Mouse (Mus musculus) forebrain, embryonic 15.5 days (tissue): ENCODE results near the gene Sugp2. TPM values are rescaled to one million over a fixed set of nuclear protein-coding genes. Genes with fewer than 3 reads are reported as not detected.

ENCODE experiments used
- ATAC-seq: fragments of 200-750 bp; cut with Nextera tagmentation; replicated peaks from 2 replicates; pipeline ENCODE4 v1.8.0; 2017; ENCODE audit warnings: mild to moderate bottlenecking, moderate TSS enrichment, moderate library complexity
- H3K27ac ChIP-seq: fragments of 300-500 bp; sonication (generic); replicated peaks from 2 replicates; pipeline ENCODE4 v1.5.1; 2015; ENCODE audit warnings: mild to moderate bottlenecking, inconsistent platforms
- H3K27me3 ChIP-seq: fragments of 300-500 bp; sonication (generic); 2 replicates; pipeline ENCODE4 v1.6.1; 2015; ENCODE audit warnings: inconsistent platforms
- H3K36me3 ChIP-seq: fragments of 300-500 bp; sonication (generic); 2 replicates; pipeline ENCODE4 v1.6.1; 2015; ENCODE audit warnings: mild to moderate bottlenecking, inconsistent platforms
- H3K4me1 ChIP-seq: fragments of 300-500 bp; sonication (generic); 2 replicates; pipeline ENCODE4 v1.6.1; 2015; ENCODE audit warnings: inconsistent platforms
- H3K4me2 ChIP-seq: fragments of 300-500 bp; sonication (generic); replicated peaks from 2 replicates; pipeline ENCODE4 v1.6.1; 2015; ENCODE audit warnings: mild to moderate bottlenecking, inconsistent platforms
- H3K4me3 ChIP-seq: fragments of 300-500 bp; sonication (generic); 2 replicates; pipeline ENCODE4 v1.5.1; 2015; ENCODE audit warnings: mild to moderate bottlenecking, inconsistent platforms
- H3K9ac ChIP-seq: fragments of 300-500 bp; sonication (generic); replicated peaks from 2 replicates; pipeline ENCODE4 v1.6.1; 2015; ENCODE audit warnings: mild to moderate bottlenecking, inconsistent platforms
- H3K9me3 ChIP-seq: fragments of 300-500 bp; sonication (generic); 2 replicates; pipeline ENCODE4 v1.6.1; 2016; ENCODE audit warnings: inconsistent platforms
- WGBS: fragments of 180-500 bp; shearing (Covaris S2); methylation state at CpG from one replicate; pipeline ENCODE4 v1.1.7; 2015; ENCODE audit warnings: mixed read lengths; 5-methylcytosine and 5-hydroxymethylcytosine counted together
- polyA plus RNA-seq: library from polyadenylated mRNA; unstranded; fragments of >200 nt; fragmentation: Nextera tagmentation; extraction: Ambion mirVana; gene quantifications from 2 replicates; pipeline ENCODE4 v1.2.1, GENCODE M21; 2015

The Sugp2 gene
- polyA plus RNA-seq, result 83.3 and 85.6 TPM in 2 replicates

GRCm38 (mm10) chr8:70234080-70234780 lies at the start of gene Sugp2, which contains the start of gene Armc6:
TSS of gene Sugp2 (plus strand) at chr8:70234226.
TSS of gene Armc6 (minus strand) at chr8:70234466.
- ATAC-seq, result peak; percentile 97
- Histone ChIP-seq H3K4me2 (peak within 1 kb of the TSS; percentile 66), H3K4me1 (peaks cover 43% of the 10 kb centered on the region), H3K36me3 (peaks cover 54% of the 10 kb centered on the region), H3K27me3 (no peaks in the 10 kb centered on the region), H3K9ac (peak within 1 kb of the TSS; percentile 96), H3K9me3 (no peaks in the 10 kb centered on the region), H3K4me3 (peak within 1 kb of the TSS; percentile 96), H3K27ac (peak within 1 kb of the TSS; percentile 94)
- under 1% methylated on average over 67 of the region's 67 CpGs for WGBS

GRCm38 (mm10) chr8:70188707-70189106 lies 45.3 kb upstream of the Sugp2 start:
- Histone ChIP-seq H3K9me3 (no peaks in the 10 kb centered on the region), H3K9ac (no peak overlapping the region), H3K36me3 (no peaks in the 10 kb centered on the region), H3K4me1 (no peaks in the 10 kb centered on the region), H3K4me3 (no peak overlapping the region), H3K27me3 (no peaks in the 10 kb centered on the region), H3K27ac (no peak overlapping the region), H3K4me2 (no peak overlapping the region)
- 70% methylated on average over 7 of the region's 7 CpGs for whole genome bisulfite sequencing
- ATAC-seq, result no peak

DNA sequence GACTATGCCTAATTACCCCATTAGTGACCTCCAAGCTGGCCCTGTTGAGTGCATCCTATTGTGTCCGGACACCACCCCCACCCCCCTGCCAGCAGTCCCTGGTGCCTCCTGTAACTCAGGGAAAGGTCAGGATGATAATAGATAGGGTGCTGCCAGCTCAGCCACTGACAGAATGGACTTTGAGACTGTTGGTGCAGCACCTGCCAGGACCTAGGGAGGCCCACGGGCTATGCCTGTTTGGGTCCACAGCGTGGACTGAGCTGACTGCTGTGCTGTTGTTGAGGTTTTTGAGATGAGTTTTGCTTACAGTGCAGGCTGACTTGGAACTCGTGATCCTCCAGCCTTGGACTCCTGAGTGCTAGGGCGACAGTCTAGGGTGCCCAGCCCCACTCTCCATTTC lies 40.8 kb upstream of the Sugp2 start:
- no peaks in the 10 kb centered on the region for H3K4me1 ChIP-seq
- WGBS, result 63% methylated on average over 5 of the region's 5 CpGs
- H3K4me3 ChIP-seq, result no peak overlapping the region
- ATAC-seq, result no peak
- no peak overlapping the region for H3K27ac ChIP-seq
- no peak overlapping the region for H3K9ac ChIP-seq
- no peaks in the 10 kb centered on the region for H3K9me3 ChIP-seq
- H3K4me2 ChIP-seq, result no peak overlapping the region
- H3K27me3 ChIP-seq, result no peaks in the 10 kb centered on the region
- H3K36me3 ChIP-seq, result no peaks in the 10 kb centered on the region

DNA sequence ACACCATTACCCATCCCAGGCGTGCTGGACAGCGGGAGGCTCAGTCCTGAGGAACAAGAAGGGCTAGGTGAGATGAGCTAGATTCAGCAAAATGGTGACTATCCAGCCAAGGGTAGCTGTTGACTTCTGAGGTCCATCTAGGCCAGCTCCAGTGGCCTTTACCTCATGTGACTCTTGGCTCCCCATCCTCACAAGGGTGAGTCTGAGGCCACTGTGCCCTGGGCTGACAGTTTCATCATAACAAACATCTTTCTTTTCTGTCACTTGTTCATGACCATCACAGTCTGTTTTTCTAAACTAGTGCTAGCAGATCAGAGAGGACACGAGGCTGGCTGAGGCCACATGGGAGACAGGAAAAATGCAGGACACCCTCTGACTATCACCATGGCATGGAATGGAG lies 39.8 kb upstream of the Sugp2 start:
- 88% methylated on average over 3 of the region's 3 CpGs for WGBS
- Histone ChIP-seq H3K27ac (no peak overlapping the region), H3K27me3 (no peaks in the 10 kb centered on the region), H3K4me1 (no peaks in the 10 kb centered on the region), H3K9ac (no peak overlapping the region), H3K36me3 (no peaks in the 10 kb centered on the region), H3K9me3 (no peaks in the 10 kb centered on the region), H3K4me2 (no peak overlapping the region), H3K4me3 (no peak overlapping the region)
- ATAC-seq, result no peak

- Histone ChIP-seq H3K9me3 (no peaks in the 10 kb centered on the region), H3K4me3 (no peak overlapping the region), H3K4me2 (no peak overlapping the region), H3K9ac (no peak overlapping the region), H3K27ac (no peak overlapping the region), H3K36me3 (no peaks in the 10 kb centered on the region), H3K27me3 (no peaks in the 10 kb centered on the region), H3K4me1 (0 out of 2 replicates have a peak, but pooled peaks cover 11% of the 10 kb centered on the region)
- 73% methylated on average over 2 of the region's 2 CpGs for WGBS
- ATAC-seq, result no peak
Measured at GRCm38 (mm10) chr8:70195762-70196161, 38.3 kb upstream of the Sugp2 start.

DNA sequence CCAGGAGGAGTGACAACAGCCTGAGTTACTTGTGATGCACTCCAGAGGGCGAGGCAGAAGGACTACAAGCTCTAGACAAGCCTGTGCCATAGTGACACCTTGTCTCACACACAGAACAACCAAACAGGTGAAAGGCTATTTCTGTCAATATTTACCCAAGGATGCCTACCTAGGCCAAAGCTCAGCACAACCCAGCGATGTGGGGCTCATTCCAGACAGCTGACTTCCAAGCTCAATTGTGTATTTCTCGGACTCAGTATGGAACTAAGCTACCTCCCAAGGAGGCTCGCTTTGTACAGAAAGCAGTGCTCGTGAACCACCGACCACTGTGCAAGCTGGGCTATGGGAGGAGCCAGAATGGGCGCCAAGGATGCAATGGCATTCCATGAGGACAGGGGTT lies 36.4 kb upstream of the Sugp2 start:
- Histone ChIP-seq H3K27ac (no peak overlapping the region), H3K36me3 (no peaks in the 10 kb centered on the region), H3K27me3 (no peaks in the 10 kb centered on the region), H3K9me3 (no peaks in the 10 kb centered on the region), H3K9ac (no peak overlapping the region), H3K4me2 (no peak overlapping the region), H3K4me1 (0 out of 2 replicates have a peak, but pooled peaks cover 11% of the 10 kb centered on the region), H3K4me3 (no peak overlapping the region)
- WGBS, result 44% methylated on average over 7 of the region's 7 CpGs
- no peak for ATAC-seq

DNA sequence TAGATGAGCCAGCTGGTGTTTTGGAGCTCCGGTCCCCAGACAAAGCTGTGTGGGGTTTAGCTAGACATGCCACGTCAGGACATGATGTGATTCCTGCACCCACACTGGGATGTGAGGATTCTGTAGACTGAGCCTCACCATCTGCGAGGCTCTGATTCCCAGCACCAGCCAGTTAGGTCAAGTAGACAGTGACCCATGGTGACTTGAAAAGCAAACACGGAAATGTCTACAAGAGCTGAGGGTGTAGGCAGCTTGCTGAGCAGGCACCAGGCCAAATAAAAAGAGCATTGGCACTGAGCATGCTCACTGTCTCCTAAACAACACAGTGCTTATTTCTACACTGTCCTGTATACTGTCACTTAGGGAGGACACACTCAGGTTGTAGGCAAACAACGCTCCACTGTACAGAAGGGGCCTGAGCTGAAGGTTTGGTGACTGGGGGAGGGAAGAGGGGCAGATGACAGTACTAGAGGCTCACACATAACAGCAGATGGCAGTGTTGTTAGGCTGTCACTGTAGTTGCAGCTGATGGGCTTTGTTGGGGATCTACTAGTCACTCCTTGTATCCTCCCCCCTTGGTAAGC lies 33.8 kb upstream of the Sugp2 start:
- Histone ChIP-seq H3K4me2 (no peak overlapping the region), H3K4me3 (no peak overlapping the region), H3K9me3 (no peaks in the 10 kb centered on the region), H3K9ac (no peak overlapping the region), H3K36me3 (no peaks in the 10 kb centered on the region), H3K27ac (peak overlapping the region; percentile 16; the same call in 1 of the 2 replicates), H3K27me3 (no peaks in the 10 kb centered on the region), H3K4me1 (0 out of 2 replicates have a peak, but pooled peaks cover 11% of the 10 kb centered on the region)
- ATAC-seq, result peak; percentile 68
- WGBS, result 59% methylated on average over 5 of the region's 5 CpGs

DNA sequence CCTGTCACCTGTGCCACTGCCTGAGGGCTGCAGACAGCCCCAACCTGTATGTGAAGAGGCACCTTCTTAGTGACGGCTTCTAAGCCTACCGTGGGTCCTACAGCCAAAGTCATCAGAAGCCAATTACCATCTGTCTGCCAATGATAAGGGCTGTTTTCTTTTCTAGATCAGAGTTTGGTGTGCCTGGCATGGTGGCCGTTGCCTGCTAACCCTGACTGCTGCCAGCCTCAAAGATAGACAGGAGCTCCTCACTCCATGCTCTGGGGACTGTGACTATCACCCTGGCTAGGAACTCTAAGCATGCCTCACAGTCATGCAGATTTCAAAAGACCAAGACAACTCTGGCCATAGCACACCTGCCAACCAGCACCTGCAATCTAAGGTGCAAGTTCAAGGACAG lies 32.6 kb upstream of the Sugp2 start:
- H3K27me3 ChIP-seq, result no peaks in the 10 kb centered on the region
- ATAC-seq, result no peak
- no peak overlapping the region for H3K27ac ChIP-seq
- no peaks in the 10 kb centered on the region for H3K9me3 ChIP-seq
- 0 out of 2 replicates have a peak, but pooled peaks cover 11% of the 10 kb centered on the region for H3K4me1 ChIP-seq
- no peak overlapping the region for H3K4me3 ChIP-seq
- no peaks in the 10 kb centered on the region for H3K36me3 ChIP-seq
- H3K4me2 ChIP-seq, result no peak overlapping the region
- WGBS, result 84% methylated on average over 3 of the region's 3 CpGs
- H3K9ac ChIP-seq, result no peak overlapping the region

DNA sequence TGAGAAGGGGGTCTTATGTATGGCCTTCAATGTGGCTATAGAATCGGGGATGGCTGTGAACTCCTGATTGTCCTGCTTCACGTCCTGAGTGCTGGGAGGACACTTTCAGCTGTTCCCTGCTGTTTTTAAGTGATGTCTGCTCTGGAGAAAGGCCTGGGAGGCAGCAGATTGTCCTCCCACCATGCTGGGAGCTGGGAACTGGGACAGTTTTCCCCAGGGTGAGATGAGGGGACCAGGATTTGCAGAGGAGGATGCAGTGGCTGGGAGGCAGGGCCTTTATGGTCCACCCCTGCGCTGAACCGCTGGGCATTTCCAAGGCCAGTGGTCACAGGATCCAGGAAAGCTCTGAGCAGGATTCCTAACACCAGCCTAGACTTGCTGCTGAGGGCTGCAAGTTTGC lies 31.0 kb upstream of the Sugp2 start:
- H3K36me3 ChIP-seq, result no peaks in the 10 kb centered on the region
- no peak overlapping the region for H3K4me3 ChIP-seq
- H3K4me1 ChIP-seq, result 0 out of 2 replicates have a peak, but pooled peaks cover 11% of the 10 kb centered on the region
- no peak overlapping the region for H3K4me2 ChIP-seq
- H3K27me3 ChIP-seq, result no peaks in the 10 kb centered on the region
- WGBS, result 72% methylated on average over 4 of the region's 4 CpGs
- H3K9me3 ChIP-seq, result no peaks in the 10 kb centered on the region
- ATAC-seq, result no peak
- H3K27ac ChIP-seq, result no peak overlapping the region
- H3K9ac ChIP-seq, result no peak overlapping the region

GRCm38 (mm10) chr8:70204757-70205156 lies 29.3 kb upstream of the Sugp2 start:
- ATAC-seq, result no peak
- Histone ChIP-seq H3K9ac (no peak overlapping the region), H3K27ac (no peak overlapping the region), H3K4me3 (no peak overlapping the region), H3K36me3 (no peaks in the 10 kb centered on the region), H3K27me3 (peaks cover 2% of the 10 kb centered on the region; the same call in 1 of the 2 replicates), H3K4me2 (no peak overlapping the region), H3K9me3 (no peaks in the 10 kb centered on the region), H3K4me1 (0 out of 2 replicates have a peak, but pooled peaks cover 11% of the 10 kb centered on the region)
- WGBS, result 62% methylated on average over 1 of the region's 1 CpGs

- no peak for ATAC-seq
- H3K4me2 ChIP-seq, result no peak overlapping the region
- peaks cover 14% of the 10 kb centered on the region for H3K27me3 ChIP-seq
- H3K4me1 ChIP-seq, result peaks cover 14% of the 10 kb centered on the region
- H3K9ac ChIP-seq, result no peak overlapping the region
- no peaks in the 10 kb centered on the region for H3K36me3 ChIP-seq
- H3K9me3 ChIP-seq, result no peaks in the 10 kb centered on the region
- no peak overlapping the region for H3K4me3 ChIP-seq
- H3K27ac ChIP-seq, result no peak overlapping the region
- WGBS, result 33% methylated on average over 1 of the region's 1 CpGs
Measured at GRCm38 (mm10) chr8:70208130-70208529, 25.9 kb upstream of the Sugp2 start.

- H3K36me3 ChIP-seq, result no peaks in the 10 kb centered on the region
- H3K27ac ChIP-seq, result no peak overlapping the region
- no peak overlapping the region for H3K9ac ChIP-seq
- no peak for ATAC-seq
- peaks cover 14% of the 10 kb centered on the region for H3K27me3 ChIP-seq
- H3K4me3 ChIP-seq, result 0 out of 2 replicates have a peak overlapping the region, but pooled peaks have one; percentile 1
- no peaks in the 10 kb centered on the region for H3K9me3 ChIP-seq
- H3K4me1 ChIP-seq, result peaks cover 17% of the 10 kb centered on the region
- H3K4me2 ChIP-seq, result peak overlapping the region; percentile 96; the same call in 1 of the 2 replicates
- 37% methylated on average over 8 of the region's 8 CpGs for WGBS
Measured at GRCm38 (mm10) chr8:70210538-70210937, 23.5 kb upstream of the Sugp2 start.
